Mouse (Mus musculus): ENCODE results near the gene Hist1h2ag. TPM values are rescaled to one million over a fixed set of nuclear protein-coding genes. Genes with fewer than 3 reads are reported as not detected.
"Not testable (repeated sequence)": the region's sequence is repeated elsewhere in the genome, so short reads cannot be mapped to it uniquely, and the experiment has no call there.

Hist1h2ag gene
- 117 and 124 TPM in 2 replicates for polyA plus RNA-seq (2016; fragmentation: Nextera tagmentation; extraction: Ambion mirVana)

GRCm38 (mm10) chr13:22042568-22043502 lies at the start of gene Hist1h2ag, which contains the start of gene Hist1h2bj:
Hist1h2ag (minus strand) TSS chr13:22042944.
Hist1h2bj (plus strand) TSS chr13:22043214.
- peak; percentile 95 for ATAC-seq (ENCODE audit: insufficient number of reproducible peaks, insufficient read depth, low FRiP score, low TSS enrichment)
- peak within 1 kb of the TSS; percentile 39 for H3K4me3 ChIP-seq
- peak within 1 kb of the TSS; percentile 77 for H3K4me2 ChIP-seq (replicated peaks)
- WGBS: 1% methylated on average over 41 of the region's 80 CpGs
- not testable (repeated sequence) for H3K27me3 ChIP-seq, H3K9me3 ChIP-seq, H3K36me3 ChIP-seq
- peaks cover 13% of the 10 kb centered on the region; the same call in 1 of the 2 replicates for H3K4me1 ChIP-seq
- peak within 1 kb of the TSS; percentile 61 for H3K9ac ChIP-seq
- H3K27ac ChIP-seq: peak within 1 kb of the TSS; percentile 95

DNA sequence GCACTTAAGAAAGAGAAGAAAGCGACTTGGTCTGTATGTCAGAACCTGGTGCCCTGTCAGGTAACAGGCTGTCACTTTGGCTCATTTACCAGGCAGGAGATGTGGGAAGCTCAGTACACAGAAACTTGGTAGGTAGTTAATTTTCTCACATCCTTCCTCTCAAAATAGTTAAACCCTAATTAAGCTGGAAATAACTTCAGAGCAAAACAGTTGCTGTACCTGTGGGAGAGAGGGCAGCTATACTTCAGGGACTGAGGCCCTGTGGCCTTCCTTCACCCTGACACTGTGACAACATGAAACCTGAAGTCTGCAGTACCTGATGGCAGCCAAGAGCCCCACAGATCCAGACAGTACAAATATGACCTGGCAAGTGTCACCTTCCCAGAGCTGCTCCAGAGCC lies 41.4 kb upstream of the Hist1h2ag start, which contains the start of gene Vmn1r188:
Gene Vmn1r188, plus strand, starts transcription at position 301 of the 400 bp plus-strand sequence.
- not testable (repeated sequence) for H3K36me3 ChIP-seq; H3K27ac ChIP-seq; H3K27me3 ChIP-seq; H3K9ac ChIP-seq; H3K4me2 ChIP-seq (replicated peaks); H3K4me3 ChIP-seq; H3K4me1 ChIP-seq; ATAC-seq (ENCODE audit: insufficient number of reproducible peaks, insufficient read depth, low FRiP score, low TSS enrichment); H3K9me3 ChIP-seq
- 86% methylated on average over 1 of the region's 1 CpGs for WGBS

- ATAC-seq (ENCODE audit: insufficient number of reproducible peaks, insufficient read depth, low FRiP score, low TSS enrichment): no peak
- 71% methylated on average over 1 of the region's 1 CpGs for WGBS
- no peak overlapping the region for H3K27ac ChIP-seq
- H3K4me2 ChIP-seq (replicated peaks): no peak overlapping the region
- H3K9me3 ChIP-seq: no peaks in the 10 kb centered on the region
- no peaks in the 10 kb centered on the region for H3K27me3 ChIP-seq
- no peak overlapping the region for H3K4me3 ChIP-seq
- H3K9ac ChIP-seq: no peak overlapping the region
- H3K36me3 ChIP-seq: no peaks in the 10 kb centered on the region
- H3K4me1 ChIP-seq: no peaks in the 10 kb centered on the region
These were observed 20.7 kb upstream of the Hist1h2ag start for GRCm38 (mm10) chr13:22063468-22063867.

- Histone ChIP-seq H3K9ac (no peak overlapping the region), H3K27ac (no peak overlapping the region), H3K9me3 (no peaks in the 10 kb centered on the region), H3K4me1 (no peaks in the 10 kb centered on the region), H3K36me3 (no peaks in the 10 kb centered on the region), H3K4me2 (replicated peaks) (no peak overlapping the region), H3K27me3 (no peaks in the 10 kb centered on the region), H3K4me3 (no peak overlapping the region)
- no peak for ATAC-seq (ENCODE audit: insufficient number of reproducible peaks, insufficient read depth, low FRiP score, low TSS enrichment)
- 79% methylated on average over 1 of the region's 1 CpGs for WGBS
These were observed 18.7 kb upstream of the Hist1h2ag start for GRCm38 (mm10) chr13:22061422-22061821.

DNA sequence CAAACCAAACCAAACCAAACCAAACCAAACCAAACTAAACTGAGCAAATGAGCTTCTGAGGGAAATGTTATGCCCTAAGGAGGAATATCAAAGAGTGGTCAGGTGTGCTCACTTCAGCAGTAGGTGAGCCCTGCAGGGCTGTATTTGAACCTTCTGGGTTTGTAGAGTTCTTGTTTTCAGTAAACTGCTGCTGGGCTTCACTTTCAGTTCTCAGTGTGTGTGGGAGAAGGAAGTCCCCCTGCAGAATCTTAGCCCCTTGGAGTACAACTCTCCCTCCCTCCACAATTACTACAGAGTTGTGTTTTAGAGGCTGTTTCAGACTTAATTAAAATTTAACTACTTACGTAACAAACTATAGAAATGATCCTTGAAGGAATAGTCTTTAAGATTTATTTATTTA lies 11.0 kb upstream of the Hist1h2ag start:
- no peaks in the 10 kb centered on the region for H3K36me3 ChIP-seq
- WGBS: 96% methylated on average over 1 of the region's 1 CpGs

GRCm38 (mm10) chr13:22051523-22051859 lies 8.7 kb upstream of the Hist1h2ag start:
- ATAC-seq (ENCODE audit: insufficient number of reproducible peaks, insufficient read depth, low FRiP score, low TSS enrichment): no peak
- Histone ChIP-seq H3K36me3 (no peaks in the 10 kb centered on the region), H3K27ac (no peak overlapping the region; the same call in 1 of the 2 replicates), H3K4me1 (peaks cover 2% of the 10 kb centered on the region; the same call in 1 of the 2 replicates), H3K9ac (no peak overlapping the region), H3K4me2 (replicated peaks) (peak overlapping the region; percentile 58), H3K9me3 (no peaks in the 10 kb centered on the region), H3K4me3 (peak overlapping the region; percentile 46), H3K27me3 (no peaks in the 10 kb centered on the region)
- WGBS: 13% methylated on average over 5 of the region's 5 CpGs

More for the DNA sequence above, 11.0 kb upstream of the Hist1h2ag start:
- Histone ChIP-seq H3K4me2 (replicated peaks) (no peak overlapping the region), H3K9me3 (no peaks in the 10 kb centered on the region), H3K4me1 (peaks cover 2% of the 10 kb centered on the region; the same call in 1 of the 2 replicates), H3K27ac (no peak overlapping the region), H3K4me3 (no peak overlapping the region), H3K9ac (no peak overlapping the region), H3K27me3 (no peaks in the 10 kb centered on the region)
- ATAC-seq (ENCODE audit: insufficient number of reproducible peaks, insufficient read depth, low FRiP score, low TSS enrichment): no peak

DNA sequence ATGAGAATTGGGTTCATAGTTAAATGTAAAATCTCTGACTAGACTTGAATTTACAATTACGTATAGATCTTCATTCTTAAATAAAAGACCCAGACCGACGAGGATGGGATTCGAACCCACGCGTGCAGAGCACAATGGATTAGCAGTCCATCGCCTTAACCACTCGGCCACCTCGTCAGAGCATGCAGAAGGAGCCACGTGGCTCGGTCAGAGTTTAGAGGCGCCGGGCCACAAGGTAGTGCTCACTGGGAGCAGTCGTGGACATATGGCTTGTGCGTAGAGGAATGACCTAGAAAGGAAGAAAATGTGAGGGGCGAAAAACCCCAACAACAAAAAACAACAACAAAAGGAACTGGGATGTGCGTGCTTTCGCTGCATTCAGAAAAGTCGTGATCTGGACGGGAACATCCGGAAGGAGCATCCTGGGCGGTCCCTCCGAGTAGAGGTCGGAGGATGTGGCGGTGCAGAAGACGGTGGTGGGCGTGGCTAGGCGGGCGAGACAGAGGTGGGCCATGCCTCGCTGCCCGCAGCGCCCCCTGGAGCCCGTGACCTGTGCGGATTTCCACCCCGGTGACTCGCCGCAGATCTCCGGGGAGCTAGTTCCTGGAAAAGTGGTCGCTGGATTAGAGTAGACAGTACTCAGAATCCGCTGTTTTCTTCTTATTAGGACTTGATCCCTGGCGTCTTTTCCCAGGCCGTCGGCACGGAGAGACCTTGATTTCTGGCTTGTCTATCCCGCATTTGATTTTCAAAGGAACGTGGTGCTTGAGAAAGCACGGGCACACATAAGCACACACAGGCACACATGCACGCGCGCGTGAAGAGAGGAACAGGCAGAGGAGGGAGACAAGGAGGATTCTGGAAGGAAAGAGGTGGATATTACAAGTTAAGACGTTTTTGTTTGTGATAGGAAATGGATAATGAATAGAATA lies 8.1 kb upstream of the Hist1h2ag start:
- Histone ChIP-seq H3K4me1 (peaks cover 2% of the 10 kb centered on the region; the same call in 1 of the 2 replicates), H3K4me2 (replicated peaks) (peak overlapping the region; percentile 58), H3K4me3 (peak overlapping the region; percentile 46), H3K9ac (peak overlapping the region; percentile 61; the same call in 1 of the 2 replicates), H3K27me3 (no peaks in the 10 kb centered on the region), H3K9me3 (no peaks in the 10 kb centered on the region), H3K27ac (peak overlapping the region; percentile 83), H3K36me3 (no peaks in the 10 kb centered on the region)
- WGBS: under 1% methylated on average over 52 of the region's 52 CpGs
- ATAC-seq (ENCODE audit: insufficient number of reproducible peaks, insufficient read depth, low FRiP score, low TSS enrichment): peak; percentile 91

GRCm38 (mm10) chr13:22049737-22050440 lies 7.1 kb upstream of the Hist1h2ag start:
- under 1% methylated on average over 14 of the region's 14 CpGs for WGBS
- Histone ChIP-seq H3K4me1 (peaks cover 2% of the 10 kb centered on the region; the same call in 1 of the 2 replicates), H3K27me3 (no peaks in the 10 kb centered on the region), H3K4me2 (replicated peaks) (peak overlapping the region; percentile 58), H3K9ac (peak overlapping the region; percentile 28; the same call in 1 of the 2 replicates), H3K9me3 (no peaks in the 10 kb centered on the region), H3K4me3 (peak overlapping the region; percentile 46), H3K27ac (peak overlapping the region; percentile 83), H3K36me3 (no peaks in the 10 kb centered on the region)
- ATAC-seq (ENCODE audit: insufficient number of reproducible peaks, insufficient read depth, low FRiP score, low TSS enrichment): peak; percentile 42

- H3K4me2 ChIP-seq (replicated peaks): no peak overlapping the region
- H3K27ac ChIP-seq: no peak overlapping the region
- WGBS: 81% methylated on average over 2 of the region's 2 CpGs
- no peaks in the 10 kb centered on the region for H3K27me3 ChIP-seq
- H3K36me3 ChIP-seq: no peaks in the 10 kb centered on the region
- no peak overlapping the region for H3K9ac ChIP-seq
- H3K9me3 ChIP-seq: no peaks in the 10 kb centered on the region
- H3K4me3 ChIP-seq: no peak overlapping the region
- no peak for ATAC-seq (ENCODE audit: insufficient number of reproducible peaks, insufficient read depth, low FRiP score, low TSS enrichment)
- H3K4me1 ChIP-seq: peaks cover 5% of the 10 kb centered on the region; the same call in 1 of the 2 replicates
These were observed 6.3 kb upstream of the Hist1h2ag start for GRCm38 (mm10) chr13:22049041-22049440.

GRCm38 (mm10) chr13:22045311-22045710 lies 2.6 kb upstream of the Hist1h2ag start:
- Histone ChIP-seq H3K36me3 (no peaks in the 10 kb centered on the region), H3K27me3 (no peaks in the 10 kb centered on the region), H3K4me1 (peaks cover 10% of the 10 kb centered on the region; the same call in 1 of the 2 replicates), H3K4me3 (no peak overlapping the region), H3K9ac (no peak overlapping the region), H3K4me2 (replicated peaks) (no peak overlapping the region), H3K27ac (no peak overlapping the region), H3K9me3 (no peaks in the 10 kb centered on the region)
- 55% methylated on average over 2 of the region's 2 CpGs for WGBS
- ATAC-seq (ENCODE audit: insufficient number of reproducible peaks, insufficient read depth, low FRiP score, low TSS enrichment): no peak

Data from embryonic facial prominence, embryonic 12.5 days (tissue).